Mouse (Mus musculus) myocyte (in vitro differentiated cells): ENCODE data around the gene Sema4b.

Experiments used
- MAX ChIP-seq: IDR thresholded peaks from one replicate; pipeline ENCODE4 v1.6.1; 2011; ENCODE audit warnings: low read depth, mild to moderate bottlenecking, control low read depth
- MYOG ChIP-seq, 3 experiments: IDR thresholded peaks; one replicate each; pipeline ENCODE4 v1.6.1; 2011; ENCODE audit warnings: control low read depth in 2 of 3, low read depth in 2 of 3, mild to moderate bottlenecking in 2 of 3; ENCODE audit not compliant: insufficient read length in 2 of 3, control insufficient read depth in 1 of 3, insufficient read depth in 1 of 3
- POLR2A ChIP-seq: IDR thresholded peaks from one replicate; pipeline ENCODE4 v1.6.1; 2011; ENCODE audit warnings: low read depth, mild to moderate bottlenecking, control low read depth, moderate library complexity; ENCODE audit not compliant: insufficient read length
- POLR2AphosphoS2 ChIP-seq: IDR thresholded peaks from one replicate; pipeline ENCODE4 v1.6.1; 2011; ENCODE audit warnings: low read depth, control low read depth; ENCODE audit not compliant: insufficient read length
- SRF ChIP-seq: IDR thresholded peaks from one replicate; pipeline ENCODE4 v1.6.1; 2011; ENCODE audit warnings: low read depth; ENCODE audit not compliant: control insufficient read depth, insufficient read length

- no peak for TF ChIP-seq POLR2A
- TF ChIP-seq MYOG (IDR thresholded peaks at IDR 0.05; ENCODE audit: control insufficient read depth in 1 of 3, insufficient read depth in 1 of 3, insufficient read length in 2 of 3, low read depth in 2 of 3) = no peak
- no peak for TF ChIP-seq MAX
- no peak for TF ChIP-seq SRF
- TF ChIP-seq POLR2AphosphoS2 = no peak
Measured at GRCm38 (mm10) chr7:80207314-80207731, 20.7 kb downstream of the Sema4b start.
